Mouse (Mus musculus) embryonic facial prominence, embryonic 12.5 days (tissue): ENCODE measurements around the gene Cacna1c. TPM values are rescaled to one million over a fixed set of nuclear protein-coding genes. Genes with fewer than 3 reads are reported as not detected.

ENCODE experiments used
- ATAC-seq: fragments of 200-750 bp; cut with Nextera tagmentation; 2 replicates; pipeline ENCODE4 v1.8.0; 2017; ENCODE audit not compliant: insufficient number of reproducible peaks, insufficient read depth, low FRiP score, low TSS enrichment
- H3K27ac ChIP-seq: fragments of 300-500 bp; sonication (generic); 2 replicates; pipeline ENCODE4 v1.5.1; 2016; ENCODE audit warnings: mild to moderate bottlenecking
- H3K27me3 ChIP-seq: fragments of 300-500 bp; sonication (generic); 2 replicates; pipeline ENCODE4 v1.6.1; 2016; ENCODE audit warnings: mild to moderate bottlenecking, moderate library complexity
- H3K36me3 ChIP-seq: fragments of 300-500 bp; sonication (generic); 2 replicates; pipeline ENCODE4 v1.6.1; 2016; ENCODE audit warnings: mild to moderate bottlenecking
- H3K4me1 ChIP-seq: fragments of 300-500 bp; sonication (generic); 2 replicates; pipeline ENCODE4 v1.6.1; 2016
- H3K4me2 ChIP-seq: fragments of 300-500 bp; sonication (generic); replicated peaks from 2 replicates; pipeline ENCODE4 v1.6.1; 2016; ENCODE audit warnings: mild to moderate bottlenecking, moderate library complexity
- H3K4me3 ChIP-seq: fragments of 300-500 bp; sonication (generic); 2 replicates; pipeline ENCODE4 v1.5.1; 2016; ENCODE audit warnings: mild to moderate bottlenecking
- H3K9ac ChIP-seq: fragments of 300-500 bp; sonication (generic); 2 replicates; pipeline ENCODE4 v1.6.1; 2016; ENCODE audit warnings: mild to moderate bottlenecking, moderate library complexity
- H3K9me3 ChIP-seq: fragments of 300-500 bp; sonication (generic); 2 replicates; pipeline ENCODE4 v1.6.1; 2016; ENCODE audit warnings: mild to moderate bottlenecking, moderate library complexity
- WGBS: fragments of 180-500 bp; shearing (Covaris S2); methylation state at CpG from one replicate; pipeline ENCODE4 v1.1.7; 2016; 5-methylcytosine and 5-hydroxymethylcytosine counted together
- polyA plus RNA-seq: library from polyadenylated mRNA; unstranded; fragments of >200 nt; fragmentation: Nextera tagmentation; extraction: Ambion mirVana; gene quantifications from 2 replicates; pipeline ENCODE4 v1.2.1, GENCODE M21; 2016

Cacna1c gene
- polyA plus RNA-seq, 1 experiment from 2014 or later = 10.2 TPM

DNA sequence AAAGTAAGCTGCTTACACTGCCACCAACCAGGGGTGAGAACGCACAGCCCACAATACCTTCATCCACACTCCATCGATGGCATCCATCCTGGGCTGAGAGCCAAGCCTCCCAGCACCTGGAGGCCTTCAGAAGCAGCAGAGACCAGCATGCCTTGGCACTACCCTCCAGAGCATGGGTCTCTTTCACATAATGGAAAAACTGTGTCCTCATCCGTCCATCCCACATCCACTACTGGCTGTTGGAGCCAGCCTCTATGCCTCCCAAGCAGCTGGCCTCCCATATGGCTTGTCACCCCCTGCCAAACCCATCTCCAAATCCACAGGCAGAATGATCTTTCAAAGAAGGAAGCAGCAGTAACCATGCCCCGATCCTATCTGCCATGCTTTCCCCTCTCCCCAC is 229.3 kb downstream of the Cacna1c start:
- ATAC-seq = no peak
- H3K4me1 ChIP-seq = no peaks in the 10 kb centered on the region
- H3K4me3 ChIP-seq = no peak overlapping the region
- H3K27ac ChIP-seq = no peak overlapping the region
- H3K9ac ChIP-seq = no peak overlapping the region
- 93% methylated on average over 4 of the region's 4 CpGs for WGBS
- H3K27me3 ChIP-seq = no peaks in the 10 kb centered on the region
- H3K4me2 ChIP-seq = no peak overlapping the region
- H3K36me3 ChIP-seq = no peaks in the 10 kb centered on the region
- no peaks in the 10 kb centered on the region for H3K9me3 ChIP-seq

DNA sequence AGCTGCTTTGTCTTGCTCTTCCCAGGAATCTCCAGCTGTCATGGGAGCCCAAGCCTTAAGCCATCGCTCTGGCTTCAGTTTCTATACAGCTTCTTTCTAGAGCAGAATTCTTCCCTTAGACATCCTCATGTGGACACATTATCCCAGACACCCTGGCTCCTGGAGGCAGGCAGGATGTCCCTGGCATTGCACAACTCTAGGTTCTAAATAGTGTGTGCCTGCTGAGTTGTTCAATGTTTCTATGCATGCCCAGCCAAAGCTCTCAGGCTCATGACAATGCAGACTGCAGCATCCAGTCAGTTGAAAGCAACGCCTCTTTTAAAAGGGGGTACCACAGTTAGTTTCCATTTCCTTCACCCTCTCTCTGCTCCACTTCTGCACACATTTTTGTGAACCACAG is 230.6 kb downstream of the Cacna1c start:
- H3K36me3 ChIP-seq = no peaks in the 10 kb centered on the region
- H3K27me3 ChIP-seq = no peaks in the 10 kb centered on the region

DNA sequence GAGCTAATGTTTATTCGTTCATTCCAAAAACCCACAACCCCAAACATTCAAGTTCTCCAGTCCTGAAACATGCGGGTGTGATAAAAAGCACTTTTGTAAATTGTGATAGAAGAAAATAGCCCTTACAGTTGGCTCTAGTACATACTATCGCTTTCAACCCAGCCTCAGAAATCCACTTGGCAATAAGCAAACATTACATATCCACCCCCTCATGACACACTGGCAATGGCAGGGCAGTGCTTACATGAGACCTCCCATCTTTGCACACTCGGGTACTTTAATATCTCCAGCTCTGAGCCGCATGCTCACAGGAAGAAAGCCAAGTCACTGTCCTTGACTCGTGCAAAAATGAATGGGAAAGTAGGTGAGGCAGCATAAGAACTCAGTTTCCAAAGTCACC is 232.4 kb downstream of the Cacna1c start:
- 81% methylated on average over 6 of the region's 6 CpGs for WGBS
- H3K9me3 ChIP-seq = no peaks in the 10 kb centered on the region
- H3K36me3 ChIP-seq = no peaks in the 10 kb centered on the region
- no peak overlapping the region for H3K4me2 ChIP-seq
- H3K4me1 ChIP-seq = no peaks in the 10 kb centered on the region
- no peak overlapping the region for H3K4me3 ChIP-seq
- no peaks in the 10 kb centered on the region for H3K27me3 ChIP-seq
- H3K9ac ChIP-seq = no peak overlapping the region
- no peak overlapping the region for H3K27ac ChIP-seq
- ATAC-seq = no peak

More for the DNA sequence above, 230.6 kb downstream of the Cacna1c start:
- Histone ChIP-seq H3K4me2 (no peak overlapping the region), H3K9ac (no peak overlapping the region), H3K4me1 (no peaks in the 10 kb centered on the region), H3K27ac (no peak overlapping the region), H3K9me3 (no peaks in the 10 kb centered on the region), H3K4me3 (no peak overlapping the region)
- no peak for ATAC-seq
- 85% methylated on average over 2 of the region's 2 CpGs for WGBS

GRCm38 (mm10) chr6:118963283-118963682 is 232.9 kb downstream of the Cacna1c start:
- Histone ChIP-seq H3K4me1 (no peaks in the 10 kb centered on the region), H3K4me3 (no peak overlapping the region), H3K27me3 (no peaks in the 10 kb centered on the region), H3K4me2 (no peak overlapping the region), H3K27ac (no peak overlapping the region), H3K36me3 (no peaks in the 10 kb centered on the region), H3K9ac (no peak overlapping the region), H3K9me3 (no peaks in the 10 kb centered on the region)
- no peak for ATAC-seq
- 83% methylated on average over 5 of the region's 5 CpGs for WGBS

- ATAC-seq = no peak
- no peak overlapping the region for H3K4me3 ChIP-seq
- H3K9ac ChIP-seq = no peak overlapping the region
- 82% methylated on average over 9 of the region's 9 CpGs for WGBS
- no peaks in the 10 kb centered on the region for H3K9me3 ChIP-seq
- H3K36me3 ChIP-seq = no peaks in the 10 kb centered on the region
- no peaks in the 10 kb centered on the region for H3K27me3 ChIP-seq
- no peak overlapping the region for H3K27ac ChIP-seq
- no peaks in the 10 kb centered on the region for H3K4me1 ChIP-seq
- H3K4me2 ChIP-seq = no peak overlapping the region
Observed at GRCm38 (mm10) chr6:118958529-118958928, 237.7 kb downstream of the Cacna1c start.

- WGBS = 90% methylated on average over 4 of the region's 4 CpGs
- Histone ChIP-seq H3K4me1 (no peaks in the 10 kb centered on the region), H3K36me3 (no peaks in the 10 kb centered on the region), H3K9ac (no peak overlapping the region), H3K9me3 (no peaks in the 10 kb centered on the region), H3K4me2 (no peak overlapping the region), H3K27ac (no peak overlapping the region), H3K4me3 (no peak overlapping the region), H3K27me3 (no peaks in the 10 kb centered on the region)
- no peak for ATAC-seq
Observed at GRCm38 (mm10) chr6:118956234-118956633, 240.0 kb downstream of the Cacna1c start.

DNA sequence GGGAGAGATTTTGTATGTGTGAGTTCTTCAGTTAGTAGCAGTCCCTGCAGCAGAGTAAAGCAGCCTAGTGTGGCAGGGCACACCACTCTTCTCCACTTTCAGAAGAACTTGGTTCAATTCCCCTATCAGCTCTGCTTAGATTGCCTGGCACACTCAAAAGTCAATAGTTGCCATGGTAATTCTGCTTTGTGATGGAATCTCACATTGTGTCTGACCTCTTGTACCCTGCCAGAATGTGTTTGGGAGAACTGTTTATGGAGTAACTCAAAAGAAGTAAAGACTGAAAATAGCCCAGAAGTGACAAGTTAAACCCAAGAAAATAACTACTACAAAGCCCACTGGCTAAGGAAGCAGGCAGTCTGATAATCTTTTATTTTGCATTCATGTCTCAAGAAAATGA is 240.4 kb downstream of the Cacna1c start:
- Histone ChIP-seq H3K4me1 (no peaks in the 10 kb centered on the region), H3K4me2 (no peak overlapping the region), H3K9ac (no peak overlapping the region), H3K27ac (no peak overlapping the region), H3K4me3 (no peak overlapping the region), H3K36me3 (no peaks in the 10 kb centered on the region), H3K9me3 (no peaks in the 10 kb centered on the region), H3K27me3 (no peaks in the 10 kb centered on the region)
- no peak for ATAC-seq

DNA sequence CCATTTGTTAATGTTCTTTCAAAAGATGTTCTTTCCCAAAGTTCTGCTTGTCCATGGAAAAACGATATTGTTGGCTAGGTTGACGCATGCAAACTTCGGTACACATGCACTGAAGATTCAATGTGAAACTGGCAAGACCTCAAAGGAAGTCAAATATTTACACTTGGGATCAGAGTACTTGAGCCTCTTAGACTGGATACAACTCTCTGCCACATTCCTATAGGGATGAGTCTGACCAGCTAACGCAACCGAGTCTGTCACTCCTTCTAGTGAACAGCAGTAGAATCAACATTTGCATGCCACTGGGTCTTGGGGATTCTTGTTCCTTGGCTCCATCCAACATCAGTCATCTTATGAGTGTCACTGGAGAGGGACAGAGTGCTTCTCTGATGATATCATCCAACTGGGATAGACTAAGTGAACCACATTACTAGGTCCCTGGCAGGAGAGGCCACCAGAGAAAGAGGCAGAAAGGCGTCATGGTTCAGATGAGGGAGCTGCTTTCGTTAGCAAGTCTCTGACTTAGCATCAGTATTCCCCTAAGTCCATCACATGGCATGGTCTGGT is 241.1 kb downstream of the Cacna1c start:
- 88% methylated on average over 7 of the region's 7 CpGs for WGBS
- Histone ChIP-seq H3K9ac (no peak overlapping the region), H3K4me1 (no peaks in the 10 kb centered on the region), H3K4me2 (no peak overlapping the region), H3K27me3 (no peaks in the 10 kb centered on the region), H3K36me3 (no peaks in the 10 kb centered on the region), H3K4me3 (no peak overlapping the region), H3K9me3 (no peaks in the 10 kb centered on the region), H3K27ac (no peak overlapping the region)
- no peak for ATAC-seq

- H3K9me3 ChIP-seq = no peaks in the 10 kb centered on the region
- no peaks in the 10 kb centered on the region for H3K36me3 ChIP-seq
- ATAC-seq = no peak
- H3K4me1 ChIP-seq = peaks cover 6% of the 10 kb centered on the region
- no peak overlapping the region for H3K4me3 ChIP-seq
- H3K27me3 ChIP-seq = no peaks in the 10 kb centered on the region
- H3K4me2 ChIP-seq = no peak overlapping the region
- no peak overlapping the region for H3K9ac ChIP-seq
- 76% methylated on average over 9 of the region's 9 CpGs for WGBS
- H3K27ac ChIP-seq = no peak overlapping the region
Observed at GRCm38 (mm10) chr6:118952377-118952776, 243.8 kb downstream of the Cacna1c start.

DNA sequence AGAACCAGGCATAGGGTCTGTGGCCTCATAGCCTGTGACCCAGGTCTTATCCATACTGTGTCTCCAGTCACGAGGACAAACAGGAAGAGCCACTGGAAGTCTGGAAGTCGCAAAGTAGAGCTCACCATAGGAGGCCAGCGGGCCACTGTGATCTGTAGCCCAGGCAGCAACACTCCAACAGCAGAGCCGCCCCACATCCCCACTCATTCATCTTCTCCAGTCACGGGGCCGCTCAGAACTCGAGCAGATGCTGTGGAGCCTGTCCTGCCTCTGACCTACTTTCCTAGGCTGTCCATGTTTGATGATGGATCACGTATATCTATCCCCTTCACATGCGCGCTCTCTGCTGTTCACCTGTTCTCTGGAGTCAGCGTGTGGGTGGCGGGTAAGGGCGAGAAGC is 246.0 kb downstream of the Cacna1c start:
- no peak for ATAC-seq

GRCm38 (mm10) chr6:118947286-118947685 is 248.9 kb downstream of the Cacna1c start:
- no peak for ATAC-seq
- Histone ChIP-seq H3K27me3 (no peaks in the 10 kb centered on the region), H3K36me3 (no peaks in the 10 kb centered on the region), H3K4me1 (peaks cover 11% of the 10 kb centered on the region), H3K9me3 (no peaks in the 10 kb centered on the region), H3K4me2 (no peak overlapping the region), H3K4me3 (no peak overlapping the region), H3K27ac (no peak overlapping the region), H3K9ac (no peak overlapping the region)
- WGBS = 43% methylated on average over 8 of the region's 8 CpGs

More for the DNA sequence above, 246.0 kb downstream of the Cacna1c start:
- H3K36me3 ChIP-seq = no peaks in the 10 kb centered on the region
- no peak overlapping the region for H3K4me2 ChIP-seq
- no peak overlapping the region for H3K4me3 ChIP-seq
- H3K9ac ChIP-seq = no peak overlapping the region
- no peaks in the 10 kb centered on the region for H3K9me3 ChIP-seq
- peaks cover 11% of the 10 kb centered on the region for H3K4me1 ChIP-seq
- no peak overlapping the region for H3K27ac ChIP-seq
- H3K27me3 ChIP-seq = no peaks in the 10 kb centered on the region
- 74% methylated on average over 13 of the region's 13 CpGs for WGBS

- H3K27ac ChIP-seq = no peak overlapping the region
- H3K9me3 ChIP-seq = no peaks in the 10 kb centered on the region
- WGBS = 85% methylated on average over 6 of the region's 6 CpGs
- ATAC-seq = no peak
- no peak overlapping the region for H3K9ac ChIP-seq
- H3K4me2 ChIP-seq = no peak overlapping the region
- H3K4me3 ChIP-seq = no peak overlapping the region
- H3K27me3 ChIP-seq = no peaks in the 10 kb centered on the region
- H3K4me1 ChIP-seq = peaks cover 11% of the 10 kb centered on the region
- no peaks in the 10 kb centered on the region for H3K36me3 ChIP-seq
Observed at GRCm38 (mm10) chr6:118946660-118947059, 249.6 kb downstream of the Cacna1c start.

- Histone ChIP-seq H3K9me3 (no peaks in the 10 kb centered on the region), H3K4me1 (peaks cover 11% of the 10 kb centered on the region), H3K27me3 (no peaks in the 10 kb centered on the region), H3K27ac (no peak overlapping the region), H3K9ac (no peak overlapping the region), H3K36me3 (no peaks in the 10 kb centered on the region), H3K4me2 (no peak overlapping the region), H3K4me3 (no peak overlapping the region)
- WGBS = 88% methylated on average over 4 of the region's 4 CpGs
- no peak for ATAC-seq
Observed at GRCm38 (mm10) chr6:118944093-118944492, 252.1 kb downstream of the Cacna1c start.
